Mouse (Mus musculus): Measurements from ENCODE around the gene Dnajc16.

Gene Dnajc16

DNA sequence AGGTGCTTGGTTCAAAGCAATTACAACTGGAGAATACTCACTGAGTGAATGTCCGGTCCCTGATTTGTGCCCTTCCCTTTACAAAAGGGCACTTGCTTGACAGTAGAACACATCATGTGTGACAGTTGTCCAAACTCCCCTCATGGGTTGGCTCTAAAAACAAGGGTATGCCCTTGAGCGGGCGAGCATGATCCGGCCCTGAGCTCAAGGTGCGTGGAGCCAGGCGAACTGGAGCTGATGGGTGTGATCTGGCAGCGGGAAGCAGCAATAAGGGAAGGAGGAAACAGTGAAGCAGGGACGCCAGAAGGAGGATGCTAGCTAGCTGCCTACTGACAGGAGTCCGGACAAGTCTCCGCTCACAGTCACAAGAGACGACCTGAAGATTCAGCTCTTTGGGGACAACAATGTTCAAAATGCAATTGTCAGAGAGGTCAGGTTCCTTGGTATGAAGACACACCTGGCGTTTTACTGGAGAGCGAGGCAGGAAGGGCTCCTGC is 28.6 kb downstream of the Dnajc16 start:
- no peak for DNase-seq

DNA sequence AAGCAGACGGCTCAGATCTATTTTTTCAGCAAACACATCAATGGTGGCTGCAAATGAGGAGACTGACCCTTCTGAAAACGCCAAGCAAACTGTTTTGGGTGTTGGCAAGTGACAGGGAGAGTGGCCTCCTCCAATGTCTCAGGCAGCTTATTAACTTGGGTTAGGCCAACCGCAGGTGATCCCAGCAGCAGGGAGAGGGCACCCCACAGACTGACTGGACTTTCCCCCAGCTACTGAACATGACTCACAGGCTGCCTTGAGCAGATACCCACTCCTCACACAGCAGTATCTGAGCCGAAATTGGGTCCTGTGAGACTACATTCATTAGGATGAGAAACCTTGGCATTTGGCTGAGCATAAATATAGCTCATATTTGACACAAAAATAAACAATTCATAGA is 29.8 kb downstream of the Dnajc16 start:
- peak; percentile 17 to 57 for DNase-seq

DNA sequence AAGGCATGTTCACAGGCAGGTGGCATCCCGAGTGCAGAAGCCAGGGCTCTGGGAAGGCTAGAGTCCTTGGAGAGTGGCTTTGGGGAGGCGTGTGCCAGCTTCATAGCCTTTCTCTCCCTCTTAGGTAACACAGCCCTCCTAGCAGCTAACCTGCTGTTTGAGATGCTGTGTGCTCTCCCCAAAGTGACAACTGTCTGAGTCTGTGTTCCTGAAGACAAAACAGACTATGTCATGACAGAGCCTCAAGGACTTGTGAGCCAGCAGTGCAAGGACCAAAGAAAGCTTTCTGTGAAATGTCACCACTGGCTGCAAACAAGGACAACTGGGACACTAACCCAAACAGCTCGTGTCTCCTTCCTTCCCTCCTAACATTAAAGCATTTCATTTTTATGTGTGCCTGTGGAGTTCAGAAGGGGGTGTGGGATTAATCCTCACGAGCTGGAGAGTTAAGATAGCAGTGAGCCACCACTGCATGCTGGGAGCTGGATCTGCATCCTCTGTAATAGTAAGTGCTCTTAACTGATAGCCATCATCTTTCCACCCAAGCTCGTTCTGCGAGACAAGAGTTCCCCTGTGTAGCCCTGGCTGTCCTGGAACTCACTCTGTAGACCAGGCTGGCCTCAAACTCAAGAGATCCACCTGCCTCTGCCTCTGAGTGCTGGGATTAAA is 31.7 kb downstream of the Dnajc16 start:
- DNase-seq: no peak

DNA sequence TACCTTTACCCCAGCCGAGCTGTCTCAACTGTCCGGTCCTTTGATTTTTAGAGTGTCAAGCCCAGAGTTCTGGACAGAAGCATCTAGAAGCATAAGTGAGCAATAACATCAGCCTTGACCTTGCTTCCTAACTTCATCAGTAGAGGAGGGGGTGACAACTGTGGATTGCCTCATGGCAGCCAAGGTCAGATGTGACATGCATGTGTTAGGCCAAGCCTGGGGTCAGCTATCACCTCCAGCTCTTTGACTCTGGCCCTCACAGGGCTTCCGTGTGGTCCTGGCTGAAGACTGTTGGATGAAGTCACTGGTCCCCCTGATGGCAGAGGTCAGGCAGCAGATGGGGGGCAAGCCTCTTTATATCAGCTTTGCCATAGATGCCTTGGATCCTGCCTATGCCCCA is 33.6 kb downstream of the Dnajc16 start:
- DNase-seq: no peak

DNA sequence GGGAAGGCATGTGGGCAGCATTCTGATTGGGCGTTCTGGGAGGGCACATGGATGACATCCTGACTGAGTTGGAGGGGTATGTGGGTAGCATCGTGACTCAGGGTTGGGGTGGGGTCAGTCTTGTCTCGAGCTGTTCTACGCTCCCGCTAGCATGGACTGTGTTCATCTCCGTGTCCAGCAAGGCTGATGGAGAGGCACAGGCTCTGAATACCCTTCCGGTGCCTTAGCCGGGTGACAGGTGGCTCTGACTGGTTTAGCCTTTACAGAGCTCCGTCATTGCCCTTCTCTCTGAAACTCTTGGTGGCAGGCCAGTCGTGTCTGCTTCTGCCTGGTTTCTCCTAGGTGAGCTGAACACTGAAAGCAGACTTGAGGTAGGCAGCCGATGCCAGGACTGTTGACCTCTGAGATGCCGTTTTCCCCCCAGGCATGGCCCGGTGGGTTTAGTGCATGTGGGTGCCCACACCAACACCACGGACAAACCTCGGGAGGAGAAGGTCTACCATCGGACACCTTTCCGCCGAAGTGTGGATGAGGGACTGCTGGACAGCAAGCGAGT is 35.3 kb downstream of the Dnajc16 start:
- peak; percentile 15 to 63 for DNase-seq

DNA sequence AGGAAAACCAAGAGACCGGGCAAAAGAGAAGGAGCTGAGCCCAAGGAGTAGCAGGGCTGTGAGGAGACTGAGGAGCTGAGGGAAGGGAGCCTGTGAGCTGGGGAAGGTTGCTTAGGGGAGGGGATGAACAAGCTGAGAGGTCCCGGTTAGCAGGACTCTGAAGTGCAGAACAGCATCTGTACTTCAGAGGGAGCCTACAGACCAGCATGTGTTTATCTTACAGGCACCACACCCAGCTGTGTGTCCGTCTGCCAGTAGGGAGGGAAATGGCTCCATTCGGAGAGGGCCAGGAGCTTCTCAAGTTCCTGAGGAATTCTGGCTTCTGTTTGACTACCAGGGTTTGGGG is 38.7 kb downstream of the Dnajc16 start:
- no peak for DNase-seq

DNA sequence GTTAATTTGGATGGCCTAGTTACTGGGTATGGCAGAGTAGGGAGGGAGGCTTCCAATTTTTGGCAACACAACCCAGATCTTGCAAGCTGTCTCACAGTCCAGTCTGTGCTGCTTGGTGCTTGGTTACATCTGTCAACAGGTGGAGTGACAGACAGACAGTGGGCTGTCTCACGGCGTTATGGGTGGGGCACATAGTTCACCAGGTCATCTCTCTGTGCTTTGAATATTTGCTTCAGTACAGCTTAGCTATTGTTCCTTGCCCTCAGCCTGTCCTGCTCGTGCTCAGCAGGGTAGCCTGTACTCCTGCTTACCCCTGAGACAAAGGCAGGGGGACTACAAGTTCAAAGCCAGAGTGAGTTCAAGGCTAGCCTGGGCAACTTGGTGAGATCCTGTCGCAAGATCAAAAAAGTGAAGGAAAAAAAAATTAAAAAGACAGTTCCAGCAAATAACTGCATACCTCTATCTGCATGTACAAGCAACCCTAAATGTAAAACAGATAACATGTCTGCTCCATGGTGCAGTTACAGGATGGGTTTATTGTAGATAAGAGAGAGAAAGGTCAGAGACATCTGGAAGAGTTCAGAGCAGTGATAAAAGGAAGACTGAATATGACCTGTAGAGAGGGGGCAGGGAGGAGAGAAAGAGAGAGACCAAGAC is 39.2 kb downstream of the Dnajc16 start:
- no peak for DNase-seq

DNA sequence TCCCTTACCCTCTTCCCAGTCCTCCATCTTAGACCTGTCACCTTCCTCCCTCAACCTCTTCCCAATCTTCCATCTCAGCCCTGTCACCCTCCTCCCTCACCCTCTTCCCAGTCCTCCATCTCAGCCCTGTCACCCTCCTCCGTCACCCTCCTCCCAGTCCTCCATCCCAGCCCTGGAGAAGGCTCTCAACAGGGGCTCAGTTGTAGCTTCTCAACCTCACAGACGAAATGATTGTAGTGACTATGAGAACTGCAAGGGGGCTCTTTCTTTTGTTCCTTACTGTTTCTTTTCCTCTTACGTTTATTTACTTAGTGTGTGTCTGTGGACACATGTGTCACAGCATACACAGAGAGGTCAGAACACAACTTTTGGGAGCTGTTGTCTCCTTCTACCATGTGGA is 39.9 kb downstream of the Dnajc16 start:
- no peak for DNase-seq

DNA sequence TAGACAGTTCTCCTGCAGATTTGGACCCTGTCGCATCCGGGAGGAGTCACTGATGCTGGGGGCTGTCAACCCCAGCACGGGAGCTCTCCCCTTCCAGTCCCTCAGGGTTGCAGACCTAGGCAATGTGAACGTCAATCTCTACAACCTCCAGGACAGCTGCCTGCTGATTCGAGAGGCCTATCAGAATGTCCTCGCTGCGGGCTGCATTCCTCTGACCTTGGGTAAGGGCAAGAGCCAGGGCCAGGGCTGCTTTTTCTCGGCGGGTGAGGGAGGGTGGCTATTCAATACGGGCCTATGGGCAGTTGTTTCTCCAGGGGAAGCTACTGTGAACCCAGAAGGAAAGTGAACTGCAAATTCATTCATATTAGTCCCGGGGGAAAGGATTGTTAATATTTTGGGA is 41.2 kb downstream of the Dnajc16 start:
- DNase-seq: no peak

DNA sequence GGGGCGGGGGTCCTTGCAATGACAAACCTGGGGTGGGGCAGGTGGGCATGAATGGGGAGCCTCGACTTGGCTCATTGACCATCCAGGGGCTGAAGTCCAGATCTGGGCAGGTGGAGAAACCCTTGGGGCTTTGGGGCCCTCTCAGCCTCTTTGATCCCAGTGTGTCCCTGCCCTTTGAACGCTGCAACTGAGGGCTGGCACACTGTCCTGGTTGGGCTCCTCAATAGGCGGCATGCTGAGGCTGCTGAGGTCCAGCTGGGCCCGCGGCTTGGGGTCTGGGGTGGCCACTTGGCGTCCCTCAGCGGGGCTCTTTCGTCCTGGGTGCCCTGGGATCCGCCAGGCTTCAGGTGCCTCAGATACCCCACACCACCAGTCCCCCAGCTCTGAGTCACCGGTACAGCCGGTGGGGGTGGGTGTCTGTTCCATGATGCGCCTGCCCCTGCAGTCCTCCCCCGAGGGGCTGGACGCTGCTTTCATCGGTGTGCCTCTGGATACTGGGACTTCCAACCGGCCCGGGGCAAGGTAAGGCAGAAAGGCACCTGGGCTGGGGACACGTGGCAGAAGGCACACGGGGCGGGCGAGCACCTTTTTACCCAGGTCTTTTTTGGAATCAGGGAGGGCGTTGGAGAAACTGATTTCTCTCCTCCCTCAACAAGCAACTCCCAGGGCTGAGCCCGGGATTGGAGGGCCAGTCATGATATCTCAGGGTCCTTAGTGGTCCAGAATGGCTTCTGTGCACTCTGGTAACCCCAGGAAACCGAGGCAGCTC is 44.0 kb downstream of the Dnajc16 start, which contains the start of gene Agmat:
Gene Agmat, plus strand, starts transcription at position 95 of the 769 bp plus-strand sequence.
- peak in 1 of 2 experiments; percentile 66 for DNase-seq

DNA sequence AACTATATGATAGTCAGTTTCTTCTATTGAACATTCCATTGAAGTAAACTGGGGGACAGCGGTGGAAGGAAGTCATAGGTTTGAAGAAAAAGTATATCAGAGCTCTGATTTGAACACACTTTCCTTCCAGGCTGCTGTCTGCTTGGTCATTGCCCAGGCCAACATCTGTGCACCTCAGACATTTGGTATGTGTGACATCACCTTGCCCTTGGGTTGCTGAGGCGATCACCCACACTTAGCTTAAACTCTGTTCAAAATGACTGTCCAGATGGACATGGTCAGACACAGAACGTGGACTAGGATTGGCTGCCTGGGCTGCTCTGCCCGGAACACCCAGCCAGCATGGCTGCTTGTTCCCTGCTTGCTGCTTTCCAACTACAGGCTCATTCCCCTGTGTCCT is 48.4 kb downstream of the Dnajc16 start:
- DNase-seq: no peak

DNA sequence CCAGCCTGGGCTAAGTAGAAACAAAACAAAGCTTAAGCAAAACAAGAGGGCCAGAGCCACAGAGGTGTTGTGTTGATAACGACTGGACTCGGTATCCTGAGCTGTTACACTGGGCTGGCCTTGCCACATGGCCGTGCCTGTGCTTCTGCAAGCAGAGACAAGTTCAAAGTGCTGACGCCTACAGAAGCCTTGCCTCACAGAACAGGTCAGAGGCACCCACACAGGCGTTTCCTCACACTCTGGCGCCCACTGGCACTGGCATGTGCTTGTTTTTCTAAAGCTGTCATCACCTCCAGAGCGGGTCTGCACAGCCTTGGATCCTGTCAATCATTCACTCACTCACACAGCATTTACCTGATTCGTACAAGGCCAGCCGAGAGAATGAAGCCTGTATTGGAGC is 48.9 kb downstream of the Dnajc16 start:
- peak; percentile 82 to 95 for DNase-seq

DNA sequence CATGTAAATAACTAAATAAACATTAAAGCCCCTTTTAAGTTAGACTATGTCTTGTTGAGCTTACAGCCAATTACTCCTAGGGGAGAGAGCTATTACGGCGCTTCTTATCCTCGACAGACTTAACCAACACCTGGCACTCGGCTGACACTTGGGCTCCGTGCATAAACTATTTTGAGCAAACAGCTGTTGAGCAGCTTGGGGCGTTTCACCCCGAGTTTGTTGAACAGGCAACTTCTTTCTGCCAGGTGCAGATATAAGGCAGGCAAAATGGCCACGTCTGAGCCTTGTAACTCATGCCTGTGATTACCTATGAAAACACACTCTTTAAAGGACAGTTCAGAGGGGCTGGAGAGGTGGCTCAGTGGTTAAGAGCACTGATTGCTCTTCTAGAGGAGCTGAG is 52.7 kb downstream of the Dnajc16 start:
- DNase-seq: no peak

DNA sequence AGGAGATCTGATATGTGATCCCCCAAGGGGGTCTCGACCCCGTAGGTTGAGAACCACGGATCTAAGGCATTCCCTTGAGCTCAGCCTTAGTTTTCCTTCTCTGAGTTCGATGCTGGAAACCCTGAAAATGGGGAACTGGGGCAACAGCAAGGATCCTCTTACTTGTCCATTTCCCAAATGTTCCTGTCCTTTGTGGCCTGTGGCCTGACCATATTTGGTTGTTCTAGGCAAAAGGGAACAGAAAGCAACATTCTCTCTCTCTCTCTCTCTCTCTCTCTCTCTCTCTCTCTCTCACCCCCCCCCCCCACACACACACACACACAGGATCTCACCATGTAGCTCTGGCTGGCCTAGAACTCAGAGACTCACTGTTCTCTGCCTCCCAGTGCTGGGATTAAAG is 53.9 kb downstream of the Dnajc16 start:
- no peak for DNase-seq

DNA sequence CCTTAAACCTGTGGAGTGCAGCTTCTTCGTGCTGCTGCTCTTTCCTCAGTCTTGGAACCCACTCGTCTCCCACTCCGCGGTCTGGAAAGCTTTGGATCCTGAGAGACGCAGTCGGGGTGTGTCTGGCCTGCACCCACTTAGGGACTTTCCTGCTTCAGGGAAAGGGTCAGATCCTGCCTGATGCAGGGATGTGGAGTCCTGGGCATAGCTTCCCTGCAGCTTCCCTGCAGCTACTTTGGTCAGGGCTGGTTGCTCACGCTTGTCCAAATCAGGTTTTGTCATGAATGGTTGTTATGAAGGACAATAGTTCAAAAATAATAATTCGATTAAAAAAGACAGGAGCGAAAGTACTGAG is 55.5 kb downstream of the Dnajc16 start:
- no peak for DNase-seq

DNA sequence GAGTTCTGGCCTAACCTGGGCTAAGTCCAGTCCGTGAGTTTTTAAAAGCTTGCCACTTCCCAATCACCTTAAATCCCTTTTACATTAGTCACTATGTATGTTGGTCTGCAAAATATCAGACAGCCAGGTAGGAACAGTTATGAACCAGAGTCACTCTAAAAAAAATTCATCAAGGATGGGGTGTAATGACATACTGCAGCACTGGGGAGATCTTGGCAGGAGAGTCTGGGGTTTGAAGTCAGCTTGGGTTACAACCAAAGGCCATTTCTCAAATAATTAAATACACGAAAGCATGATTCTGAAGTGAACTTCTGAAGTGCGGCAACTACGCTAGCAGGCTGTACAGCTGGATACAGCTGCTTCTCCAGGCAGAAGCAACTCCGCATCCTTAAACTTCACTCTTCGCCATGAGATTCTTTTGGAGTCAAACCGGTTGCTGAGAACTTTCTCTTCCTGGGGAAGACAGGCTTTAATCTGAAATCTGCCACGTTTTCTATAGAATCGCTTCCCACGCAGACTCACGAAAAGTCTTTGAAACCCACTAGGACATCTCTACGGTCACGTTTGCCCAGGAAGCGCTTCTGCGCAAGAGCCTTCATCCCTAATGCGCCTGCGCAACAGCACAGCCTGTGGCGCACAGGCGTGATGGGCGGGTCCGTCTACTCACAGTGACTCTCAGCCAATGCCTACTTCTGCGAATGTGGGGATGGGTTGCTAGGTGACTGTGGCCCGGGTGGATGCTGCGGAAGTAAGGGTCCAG is 56.1 kb downstream of the Dnajc16 start:
- peak; percentile 93 to 96 for DNase-seq

DNA sequence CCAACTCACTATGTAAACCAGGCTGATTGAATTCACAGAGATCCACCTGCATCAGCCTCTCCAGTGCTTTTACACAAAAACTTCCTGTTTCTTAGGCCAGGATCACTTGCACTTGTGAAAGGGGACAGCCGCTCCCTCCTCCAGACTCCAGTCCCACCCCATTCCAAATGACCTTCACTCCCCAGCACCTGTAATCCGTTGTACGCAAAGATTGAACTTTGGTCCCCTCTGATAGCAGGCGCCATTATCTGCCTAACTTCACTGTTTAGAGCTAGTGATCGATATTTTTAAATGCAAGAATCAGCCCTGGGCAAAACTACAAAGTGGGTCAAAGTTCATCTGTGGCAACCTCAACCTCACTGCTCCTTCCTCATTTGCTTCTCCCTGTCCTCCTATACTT is 59.0 kb downstream of the Dnajc16 start:
- DNase-seq: no peak

DNA sequence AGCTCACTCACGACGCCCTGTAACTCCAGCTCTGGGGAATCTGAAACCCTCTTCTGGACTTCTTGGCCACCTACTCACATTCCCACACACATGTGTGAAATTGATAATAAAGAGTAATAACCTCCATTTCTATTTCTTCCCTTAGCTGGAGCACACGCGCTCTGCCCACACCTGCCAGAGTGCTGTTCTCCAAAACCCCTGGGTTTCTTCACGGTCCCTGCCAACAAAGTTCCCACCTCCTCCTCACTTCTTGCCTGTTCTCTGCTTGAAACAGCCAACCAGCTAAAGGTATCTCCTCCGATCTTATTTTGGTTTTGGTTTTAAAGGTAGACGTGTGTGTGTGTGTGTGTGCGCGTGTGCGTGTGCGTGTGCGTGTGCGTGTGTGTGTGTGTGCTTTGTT is 60.3 kb downstream of the Dnajc16 start:
- DNase-seq: no peak

DNA sequence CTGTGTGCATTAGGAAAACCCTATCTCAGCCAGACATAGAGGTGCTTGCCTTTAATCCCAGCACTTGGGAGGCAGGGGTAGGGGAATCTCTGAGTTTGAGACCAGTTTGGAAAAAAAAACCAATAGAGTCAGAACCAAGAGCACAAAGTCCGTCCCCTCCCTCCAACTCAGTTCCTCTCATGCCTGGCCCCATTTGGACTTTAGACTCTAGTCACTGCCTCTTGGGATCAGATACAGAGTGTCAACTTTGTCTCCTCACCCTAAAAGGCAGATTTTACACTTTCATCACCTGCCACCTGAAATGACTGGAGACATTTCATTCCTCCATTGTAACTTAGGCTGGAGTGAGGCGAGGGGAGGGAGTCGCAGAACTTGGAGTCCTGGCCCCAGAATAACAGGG is 61.5 kb downstream of the Dnajc16 start:
- DNase-seq: peak; percentile 57 to 75

DNA sequence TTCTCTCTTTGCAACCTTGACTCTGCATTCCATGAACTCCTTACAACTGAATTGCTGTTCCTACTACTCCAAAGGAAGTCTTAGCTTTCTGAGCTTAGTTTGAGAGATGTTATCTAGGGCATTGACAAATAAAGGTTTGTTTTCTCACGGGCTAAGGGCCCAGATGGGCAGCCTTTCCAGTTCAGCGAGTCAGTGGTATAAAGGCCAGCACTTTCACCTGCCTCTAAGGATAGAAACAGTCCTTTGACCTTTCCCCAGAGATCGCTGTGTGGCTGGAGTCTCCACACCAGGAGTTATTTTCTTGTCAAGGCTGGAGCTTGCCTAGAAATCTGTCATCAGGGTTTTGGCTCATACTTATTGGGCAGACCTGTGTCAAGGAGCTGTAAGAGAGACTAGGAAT is 65.0 kb downstream of the Dnajc16 start:
- DNase-seq: peak; percentile 52 to 78

DNA sequence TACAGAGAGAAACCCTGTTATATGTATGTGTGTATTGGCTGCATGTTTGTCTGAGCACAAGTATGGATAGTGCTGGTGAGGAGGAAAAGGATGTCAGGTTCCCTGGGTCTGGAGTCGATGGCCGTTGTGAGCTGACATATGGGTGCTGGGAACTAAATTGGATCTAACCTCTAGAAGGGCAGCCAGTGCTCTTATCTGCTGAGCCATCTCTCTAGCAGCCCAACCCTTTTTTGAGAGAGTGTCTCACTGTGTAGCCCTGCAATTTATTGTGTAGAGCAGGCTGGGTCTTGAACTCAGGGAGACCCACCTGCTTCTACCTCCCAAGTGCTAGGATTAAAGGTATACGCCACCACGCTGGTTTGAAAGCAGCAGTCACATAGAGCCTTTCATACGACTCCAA is 65.5 kb downstream of the Dnajc16 start:
- no peak for DNase-seq

DNA sequence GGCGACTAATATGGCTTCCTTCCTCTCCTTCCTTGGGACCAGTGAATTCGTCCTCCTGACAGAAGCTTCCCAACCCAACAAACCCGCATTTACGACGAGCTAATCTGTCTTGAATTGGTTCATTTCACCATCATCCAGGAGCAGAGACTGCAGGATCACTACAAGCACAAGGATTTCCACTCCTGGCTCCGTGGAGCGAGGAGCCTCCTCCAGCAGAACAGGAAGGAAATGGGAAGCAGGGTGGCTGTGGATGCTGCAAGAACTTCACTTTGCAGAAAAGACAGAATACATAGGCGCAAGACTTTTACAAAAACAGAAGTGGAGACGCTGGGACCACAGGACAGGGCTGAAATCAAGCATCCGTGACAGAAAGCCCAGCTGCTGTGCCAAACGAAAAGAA is 66.1 kb downstream of the Dnajc16 start:
- no peak for DNase-seq

DNA sequence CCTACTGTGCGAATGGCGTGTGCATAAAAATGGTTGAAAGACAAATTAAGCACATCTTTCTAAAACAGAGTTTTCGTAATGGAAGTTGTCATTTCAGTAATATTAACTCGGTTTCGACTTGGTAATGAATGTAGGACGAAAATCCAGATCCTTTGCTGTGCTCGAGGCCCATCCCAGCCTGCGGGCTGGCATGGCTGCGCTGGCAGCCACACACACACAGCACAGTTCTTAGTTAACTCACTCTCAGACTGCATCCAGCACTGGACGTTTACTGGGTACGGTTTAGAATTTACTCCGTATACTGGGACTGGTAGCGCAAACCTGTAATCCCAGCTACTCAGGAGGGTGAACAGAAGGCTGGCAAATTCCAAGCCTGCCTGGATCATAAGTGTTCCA is 67.1 kb downstream of the Dnajc16 start:
- no peak for DNase-seq

Data from kidney, postnatal 25 days (tissue).